Mouse (Mus musculus): ENCODE data around the gene Nucb1. TPM values are rescaled to one million over a fixed set of nuclear protein-coding genes. Genes with fewer than 3 reads are reported as not detected.
"Not testable (repeated sequence)": the region's sequence is repeated elsewhere in the genome, so short reads cannot be mapped to it uniquely, and the experiment has no call there.

The Nucb1 gene
- polyA plus RNA-seq, 1 experiment from 2014 or later, result 90.4 TPM

DNA sequence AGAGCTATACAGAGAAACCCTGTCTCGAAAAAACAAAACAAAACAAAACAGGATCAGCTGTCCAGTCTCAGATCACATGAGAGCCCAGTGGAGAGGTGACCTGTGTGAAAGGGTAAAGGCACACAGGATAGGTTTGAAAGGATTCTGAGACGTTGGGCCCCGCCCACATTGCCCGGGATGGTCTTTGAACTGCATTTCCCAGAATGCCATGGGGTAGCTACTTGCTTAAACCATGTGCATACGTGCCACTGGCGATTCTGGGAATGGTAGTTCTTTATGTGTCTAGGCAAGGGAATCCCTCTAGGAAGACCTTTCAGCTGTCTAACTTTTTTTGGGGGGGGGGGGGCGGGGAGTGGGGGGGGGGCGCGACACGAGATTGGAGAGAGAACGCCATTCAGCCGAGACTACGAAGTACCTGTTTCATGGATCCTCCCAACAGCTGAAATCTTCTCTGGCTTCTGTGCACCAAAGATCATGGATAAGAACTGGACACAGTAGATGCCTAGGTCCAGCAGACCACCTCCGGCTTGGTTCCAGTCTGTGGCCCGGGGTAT lies 28.8 kb downstream of the Nucb1 start, which contains the start of gene Tulp2:
Gene Tulp2 (plus strand): TSS at position 504 of the 554 bp plus-strand sequence.
- Histone ChIP-seq H3K27ac (ENCODE audit: low read depth, low read length) (no peak within 1 kb of the TSS), H3K36me3 (ENCODE audit: control insufficient read depth, insufficient read depth, low read length) (no peaks in the 10 kb centered on the region), H3K27me3 (ENCODE audit: control insufficient read depth, insufficient read depth, low read length) (no peaks in the 10 kb centered on the region), H3K9me3 (ENCODE audit: control insufficient read depth, low read length) (no peaks in the 10 kb centered on the region), H3K9ac (ENCODE audit: low read length) (no peak within 1 kb of the TSS), H3K4me2 (ENCODE audit: low read depth, low read length, severe bottlenecking) (no peak within 1 kb of the TSS), H3K4me3 (ENCODE audit: low read depth, low read length) (no peak within 1 kb of the TSS), H3K4me1 (replicated peaks; ENCODE audit: control insufficient read depth, insufficient read depth, low read length) (no peaks in the 10 kb centered on the region)
- WGBS, result 53% methylated on average over 14 of the region's 15 CpGs
- ATAC-seq (replicated peaks; ENCODE audit: low FRiP score) (peak; percentile 76), DNase-seq (ENCODE audit: low spot score) (peak; percentile 65)

GRCm38 (mm10) chr7:45480310-45480709 lies 29.9 kb downstream of the Nucb1 start:
- not testable (repeated sequence) for H3K4me2 ChIP-seq (ENCODE audit: low read depth, low read length, severe bottlenecking); H3K27ac ChIP-seq (ENCODE audit: low read depth, low read length); DNase-seq (ENCODE audit: low spot score); H3K9me3 ChIP-seq (ENCODE audit: control insufficient read depth, low read length); H3K9ac ChIP-seq (ENCODE audit: low read length); H3K27me3 ChIP-seq (ENCODE audit: control insufficient read depth, insufficient read depth, low read length); ATAC-seq (replicated peaks; ENCODE audit: low FRiP score); H3K36me3 ChIP-seq (ENCODE audit: control insufficient read depth, insufficient read depth, low read length); H3K4me1 ChIP-seq (replicated peaks; ENCODE audit: control insufficient read depth, insufficient read depth, low read length); H3K4me3 ChIP-seq (ENCODE audit: low read depth, low read length)
- WGBS, result 79% methylated on average over 3 of the region's 4 CpGs

DNA sequence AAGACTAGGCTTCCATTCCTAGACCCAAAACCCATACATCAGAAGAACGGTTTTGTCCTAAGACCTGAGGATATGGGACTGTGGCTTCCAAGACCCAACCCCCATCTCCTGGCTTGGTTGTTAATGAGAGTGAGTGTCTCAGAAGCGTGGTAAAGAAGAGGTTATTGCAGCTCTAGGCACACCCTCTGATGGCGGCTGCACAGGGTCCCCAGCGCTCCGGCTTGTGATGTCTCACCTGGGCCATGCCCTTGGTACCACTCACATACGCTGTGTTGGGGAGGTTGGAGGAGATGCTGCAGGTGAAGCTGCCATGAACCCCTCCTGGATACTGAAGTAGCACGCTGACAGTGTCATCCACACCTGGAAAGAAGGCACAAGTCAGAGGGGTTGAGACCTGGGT lies 31.4 kb downstream of the Nucb1 start:
- WGBS, result 93% methylated on average over 7 of the region's 7 CpGs

GRCm38 (mm10) chr7:45477003-45477402 lies 33.2 kb downstream of the Nucb1 start:
- ATAC-seq (replicated peaks; ENCODE audit: low FRiP score), result no peak

More for the DNA sequence above, 31.4 kb downstream of the Nucb1 start:
- no peak overlapping the region for H3K9ac ChIP-seq (ENCODE audit: low read length)
- DNase-seq (ENCODE audit: low spot score) (no peak), ATAC-seq (replicated peaks; ENCODE audit: low FRiP score) (no peak)
- H3K4me1 ChIP-seq (replicated peaks; ENCODE audit: control insufficient read depth, insufficient read depth, low read length), result no peaks in the 10 kb centered on the region
- H3K4me3 ChIP-seq (ENCODE audit: low read depth, low read length), result no peak overlapping the region
- H3K4me2 ChIP-seq (ENCODE audit: low read depth, low read length, severe bottlenecking), result no peak overlapping the region
- no peaks in the 10 kb centered on the region for H3K27me3 ChIP-seq (ENCODE audit: control insufficient read depth, insufficient read depth, low read length)
- H3K9me3 ChIP-seq (ENCODE audit: control insufficient read depth, low read length), result no peaks in the 10 kb centered on the region
- no peaks in the 10 kb centered on the region for H3K36me3 ChIP-seq (ENCODE audit: control insufficient read depth, insufficient read depth, low read length)
- no peak overlapping the region for H3K27ac ChIP-seq (ENCODE audit: low read depth, low read length)

GRCm38 (mm10) chr7:45476453-45476852 lies 33.8 kb downstream of the Nucb1 start:
- Histone ChIP-seq H3K4me2 (ENCODE audit: low read depth, low read length, severe bottlenecking) (no peak overlapping the region), H3K9ac (ENCODE audit: low read length) (no peak overlapping the region), H3K9me3 (ENCODE audit: control insufficient read depth, low read length) (no peaks in the 10 kb centered on the region), H3K36me3 (ENCODE audit: control insufficient read depth, insufficient read depth, low read length) (no peaks in the 10 kb centered on the region), H3K27me3 (ENCODE audit: control insufficient read depth, insufficient read depth, low read length) (no peaks in the 10 kb centered on the region), H3K27ac (ENCODE audit: low read depth, low read length) (no peak overlapping the region), H3K4me1 (replicated peaks; ENCODE audit: control insufficient read depth, insufficient read depth, low read length) (no peaks in the 10 kb centered on the region), H3K4me3 (ENCODE audit: low read depth, low read length) (no peak overlapping the region)
- WGBS, result 47% methylated on average over 1 of the region's 1 CpGs
- DNase-seq (ENCODE audit: low spot score) (no peak), ATAC-seq (replicated peaks; ENCODE audit: low FRiP score) (no peak)

More at GRCm38 (mm10) chr7:45477003-45477402, 33.2 kb downstream of the Nucb1 start:
- Histone ChIP-seq H3K4me1 (replicated peaks; ENCODE audit: control insufficient read depth, insufficient read depth, low read length) (no peaks in the 10 kb centered on the region), H3K36me3 (ENCODE audit: control insufficient read depth, insufficient read depth, low read length) (no peaks in the 10 kb centered on the region), H3K27ac (ENCODE audit: low read depth, low read length) (no peak overlapping the region), H3K4me2 (ENCODE audit: low read depth, low read length, severe bottlenecking) (no peak overlapping the region), H3K9ac (ENCODE audit: low read length) (no peak overlapping the region), H3K9me3 (ENCODE audit: control insufficient read depth, low read length) (no peaks in the 10 kb centered on the region), H3K4me3 (ENCODE audit: low read depth, low read length) (no peak overlapping the region), H3K27me3 (ENCODE audit: control insufficient read depth, insufficient read depth, low read length) (no peaks in the 10 kb centered on the region)
- WGBS, result 19% methylated on average over 3 of the region's 3 CpGs
- peak; percentile 69 for DNase-seq (ENCODE audit: low spot score)

DNA sequence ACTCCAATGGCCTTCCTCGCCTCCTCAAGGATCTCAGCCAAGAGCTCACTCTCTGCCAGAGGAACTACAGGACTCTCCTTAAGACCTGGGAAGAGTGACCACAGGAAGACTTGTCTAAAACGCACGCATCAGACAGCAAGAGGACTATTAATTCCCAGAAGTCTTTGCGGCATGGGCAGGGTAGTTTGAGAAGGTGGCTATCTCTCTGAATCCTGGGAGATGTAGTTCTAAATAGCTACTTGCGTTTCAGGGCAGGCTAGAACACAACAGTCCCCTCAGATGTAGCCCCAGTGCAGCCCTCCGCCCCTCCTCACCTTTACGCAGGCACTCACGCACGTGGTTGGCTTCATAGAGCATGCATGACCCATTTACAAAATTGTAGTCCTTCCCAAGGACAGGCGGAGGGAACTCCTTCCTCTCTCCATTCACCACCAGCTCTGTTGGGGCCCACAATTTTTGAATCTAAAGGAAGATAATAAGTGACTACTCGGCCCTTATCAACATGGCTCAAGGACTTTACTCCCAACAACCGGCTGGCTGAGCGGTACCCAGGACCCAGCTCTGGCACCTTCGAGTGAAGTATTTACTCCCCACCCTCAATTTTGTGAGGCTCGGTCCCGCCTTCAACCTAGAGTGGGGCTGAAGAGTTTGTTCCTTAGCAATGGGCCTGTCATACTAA lies 34.8 kb downstream of the Nucb1 start:
- H3K4me1 ChIP-seq (replicated peaks; ENCODE audit: control insufficient read depth, insufficient read depth, low read length), result no peaks in the 10 kb centered on the region
- H3K27me3 ChIP-seq (ENCODE audit: control insufficient read depth, insufficient read depth, low read length), result no peaks in the 10 kb centered on the region
- no peak overlapping the region for H3K27ac ChIP-seq (ENCODE audit: low read depth, low read length)
- H3K9me3 ChIP-seq (ENCODE audit: control insufficient read depth, low read length), result no peaks in the 10 kb centered on the region
- no peaks in the 10 kb centered on the region for H3K36me3 ChIP-seq (ENCODE audit: control insufficient read depth, insufficient read depth, low read length)
- H3K4me2 ChIP-seq (ENCODE audit: low read depth, low read length, severe bottlenecking), result no peak overlapping the region
- WGBS, result 74% methylated on average over 16 of the region's 16 CpGs
- DNase-seq (ENCODE audit: low spot score) (no peak), ATAC-seq (replicated peaks; ENCODE audit: low FRiP score) (no peak)
- no peak overlapping the region for H3K9ac ChIP-seq (ENCODE audit: low read length)
- no peak overlapping the region for H3K4me3 ChIP-seq (ENCODE audit: low read depth, low read length)

- no peak overlapping the region for H3K9ac ChIP-seq (ENCODE audit: low read length)
These were observed 39.3 kb downstream of the Nucb1 start for GRCm38 (mm10) chr7:45470869-45471268.

GRCm38 (mm10) chr7:45467090-45467670 lies 43.0 kb downstream of the Nucb1 start:
- no peak for DNase-seq (ENCODE audit: low spot score)
- Histone ChIP-seq H3K4me1 (replicated peaks; ENCODE audit: control insufficient read depth, insufficient read depth, low read length) (peaks cover 7% of the 10 kb centered on the region), H3K4me3 (ENCODE audit: low read depth, low read length) (peak overlapping the region; percentile 85), H3K4me2 (ENCODE audit: low read depth, low read length, severe bottlenecking) (peak overlapping the region; percentile 84; the same call in 1 of the 2 replicates), H3K27me3 (ENCODE audit: control insufficient read depth, insufficient read depth, low read length) (no peaks in the 10 kb centered on the region), H3K9me3 (ENCODE audit: control insufficient read depth, low read length) (no peaks in the 10 kb centered on the region), H3K9ac (ENCODE audit: low read length) (peak overlapping the region; percentile 52), H3K36me3 (ENCODE audit: control insufficient read depth, insufficient read depth, low read length) (peaks cover 7% of the 10 kb centered on the region; the same call in 1 of the 2 replicates), H3K27ac (ENCODE audit: low read depth, low read length) (no peak overlapping the region)
- no peak for ATAC-seq (replicated peaks; ENCODE audit: low FRiP score)
- WGBS, result 36% methylated on average over 7 of the region's 7 CpGs

More at GRCm38 (mm10) chr7:45470869-45471268, 39.3 kb downstream of the Nucb1 start:
- Histone ChIP-seq H3K4me1 (replicated peaks; ENCODE audit: control insufficient read depth, insufficient read depth, low read length) (peaks cover 4% of the 10 kb centered on the region), H3K36me3 (ENCODE audit: control insufficient read depth, insufficient read depth, low read length) (no peaks in the 10 kb centered on the region), H3K9me3 (ENCODE audit: control insufficient read depth, low read length) (no peaks in the 10 kb centered on the region), H3K27ac (ENCODE audit: low read depth, low read length) (no peak overlapping the region), H3K4me2 (ENCODE audit: low read depth, low read length, severe bottlenecking) (no peak overlapping the region), H3K4me3 (ENCODE audit: low read depth, low read length) (no peak overlapping the region), H3K27me3 (ENCODE audit: control insufficient read depth, insufficient read depth, low read length) (no peaks in the 10 kb centered on the region)
- DNase-seq (ENCODE audit: low spot score) (peak; percentile 73), ATAC-seq (replicated peaks; ENCODE audit: low FRiP score) (no peak)
- 10% methylated on average over 3 of the region's 3 CpGs for WGBS
